Mouse (Mus musculus): ENCODE measurements around the gene Klk6. TPM values are rescaled to one million over a fixed set of nuclear protein-coding genes. Genes with fewer than 3 reads are reported as not detected.

The Klk6 gene
- polyA plus RNA-seq, 1 experiment from 2014 or later = not detected

- H3K4me3 ChIP-seq = no peak overlapping the region
- H3K27ac ChIP-seq = no peak overlapping the region
- WGBS = 93% methylated on average over 4 of the region's 4 CpGs
- no peaks in the 10 kb centered on the region for H3K9me3 ChIP-seq (replicated peaks)
- H3K4me1 ChIP-seq = no peaks in the 10 kb centered on the region
- no peak for DNase-seq (ENCODE audit: low spot score)
- no peaks in the 10 kb centered on the region for H3K27me3 ChIP-seq (ENCODE audit: low read depth, poor library complexity, severe bottlenecking)
- no peaks in the 10 kb centered on the region for H3K36me3 ChIP-seq
Measured at GRCm38 (mm10) chr7:43843801-43844200, 19.5 kb downstream of the Klk6 start.

- H3K4me3 ChIP-seq = no peak overlapping the region
- no peaks in the 10 kb centered on the region for H3K9me3 ChIP-seq (replicated peaks)
- H3K27ac ChIP-seq = no peak overlapping the region
- no peaks in the 10 kb centered on the region for H3K4me1 ChIP-seq
- H3K36me3 ChIP-seq = no peaks in the 10 kb centered on the region
- no peak for DNase-seq (ENCODE audit: low spot score)
- H3K27me3 ChIP-seq (ENCODE audit: low read depth, poor library complexity, severe bottlenecking) = no peaks in the 10 kb centered on the region
- WGBS = 90% methylated on average over 6 of the region's 6 CpGs
Measured at GRCm38 (mm10) chr7:43851616-43852015, 27.3 kb downstream of the Klk6 start.

GRCm38 (mm10) chr7:43854642-43855380, 30.5 kb downstream of the Klk6 start:
- Histone ChIP-seq H3K27ac (no peak overlapping the region), H3K9me3 (replicated peaks) (no peaks in the 10 kb centered on the region), H3K4me1 (no peaks in the 10 kb centered on the region), H3K36me3 (no peaks in the 10 kb centered on the region), H3K27me3 (ENCODE audit: low read depth, poor library complexity, severe bottlenecking) (no peaks in the 10 kb centered on the region), H3K4me3 (no peak overlapping the region)
- no peak for DNase-seq (ENCODE audit: low spot score)
- WGBS = 88% methylated on average over 9 of the region's 9 CpGs

GRCm38 (mm10) chr7:43855709-43856108, 31.4 kb downstream of the Klk6 start:
- no peak for DNase-seq (ENCODE audit: low spot score)
- H3K27ac ChIP-seq = no peak overlapping the region
- H3K36me3 ChIP-seq = no peaks in the 10 kb centered on the region
- no peaks in the 10 kb centered on the region for H3K4me1 ChIP-seq
- no peak overlapping the region for H3K4me3 ChIP-seq
- H3K27me3 ChIP-seq (ENCODE audit: low read depth, poor library complexity, severe bottlenecking) = no peaks in the 10 kb centered on the region
- H3K9me3 ChIP-seq (replicated peaks) = no peaks in the 10 kb centered on the region
- 69% methylated on average over 3 of the region's 3 CpGs for WGBS

- no peaks in the 10 kb centered on the region for H3K27me3 ChIP-seq (ENCODE audit: low read depth, poor library complexity, severe bottlenecking)
- no peak for DNase-seq (ENCODE audit: low spot score)
Measured at GRCm38 (mm10) chr7:43856307-43856706, 32.0 kb downstream of the Klk6 start.

GRCm38 (mm10) chr7:43857501-43857900, 33.2 kb downstream of the Klk6 start:
- H3K4me3 ChIP-seq = no peak overlapping the region
- H3K4me1 ChIP-seq = no peaks in the 10 kb centered on the region
- no peaks in the 10 kb centered on the region for H3K27me3 ChIP-seq (ENCODE audit: low read depth, poor library complexity, severe bottlenecking)
- H3K9me3 ChIP-seq (replicated peaks) = no peaks in the 10 kb centered on the region
- 93% methylated on average over 12 of the region's 12 CpGs for WGBS
- no peak for DNase-seq (ENCODE audit: low spot score)
- H3K36me3 ChIP-seq = no peaks in the 10 kb centered on the region
- H3K27ac ChIP-seq = no peak overlapping the region

More at GRCm38 (mm10) chr7:43856307-43856706, 32.0 kb downstream of the Klk6 start:
- H3K36me3 ChIP-seq = no peaks in the 10 kb centered on the region
- no peaks in the 10 kb centered on the region for H3K4me1 ChIP-seq
- no peak overlapping the region for H3K4me3 ChIP-seq
- WGBS = 87% methylated on average over 7 of the region's 7 CpGs
- H3K9me3 ChIP-seq (replicated peaks) = no peaks in the 10 kb centered on the region
- no peak overlapping the region for H3K27ac ChIP-seq

GRCm38 (mm10) chr7:43860411-43860810, 36.1 kb downstream of the Klk6 start:
- no peak for DNase-seq (ENCODE audit: low spot score)
- WGBS = 87% methylated on average over 8 of the region's 8 CpGs
- Histone ChIP-seq H3K36me3 (no peaks in the 10 kb centered on the region), H3K27ac (no peak overlapping the region), H3K27me3 (ENCODE audit: low read depth, poor library complexity, severe bottlenecking) (no peaks in the 10 kb centered on the region), H3K4me1 (no peaks in the 10 kb centered on the region), H3K4me3 (no peak overlapping the region), H3K9me3 (replicated peaks) (no peaks in the 10 kb centered on the region)

GRCm38 (mm10) chr7:43873237-43873636, 48.9 kb downstream of the Klk6 start:
- 7% methylated on average over 10 of the region's 10 CpGs for WGBS
- H3K9me3 ChIP-seq (replicated peaks) = no peaks in the 10 kb centered on the region
- H3K27ac ChIP-seq = no peak overlapping the region
- H3K36me3 ChIP-seq = no peaks in the 10 kb centered on the region
- peak; percentile 88 for DNase-seq (ENCODE audit: low spot score)
- H3K27me3 ChIP-seq (ENCODE audit: low read depth, poor library complexity, severe bottlenecking) = no peaks in the 10 kb centered on the region
- peaks cover 17% of the 10 kb centered on the region for H3K4me1 ChIP-seq
- no peak overlapping the region for H3K4me3 ChIP-seq

- peaks cover 17% of the 10 kb centered on the region for H3K4me1 ChIP-seq
- no peak overlapping the region for H3K27ac ChIP-seq
- H3K36me3 ChIP-seq = no peaks in the 10 kb centered on the region
- H3K27me3 ChIP-seq (ENCODE audit: low read depth, poor library complexity, severe bottlenecking) = no peaks in the 10 kb centered on the region
- H3K9me3 ChIP-seq (replicated peaks) = no peaks in the 10 kb centered on the region
- no peak for DNase-seq (ENCODE audit: low spot score)
- WGBS = 67% methylated on average over 3 of the region's 3 CpGs
- H3K4me3 ChIP-seq = no peak overlapping the region
Measured at GRCm38 (mm10) chr7:43873674-43874073, 49.4 kb downstream of the Klk6 start.

- H3K27ac ChIP-seq = no peak overlapping the region
- WGBS = 76% methylated on average over 6 of the region's 6 CpGs
- H3K4me3 ChIP-seq = no peak overlapping the region
- no peak for DNase-seq (ENCODE audit: low spot score)
- H3K27me3 ChIP-seq (ENCODE audit: low read depth, poor library complexity, severe bottlenecking) = 0 out of 2 replicates have a peak, but pooled peaks cover 1% of the 10 kb centered on the region
- H3K36me3 ChIP-seq = no peaks in the 10 kb centered on the region
- peaks cover 17% of the 10 kb centered on the region for H3K4me1 ChIP-seq
- no peaks in the 10 kb centered on the region for H3K9me3 ChIP-seq (replicated peaks)
Measured at GRCm38 (mm10) chr7:43874868-43875375, 50.6 kb downstream of the Klk6 start.

- Histone ChIP-seq H3K4me3 (no peak overlapping the region), H3K27ac (no peak overlapping the region), H3K9me3 (replicated peaks) (no peaks in the 10 kb centered on the region), H3K27me3 (ENCODE audit: low read depth, poor library complexity, severe bottlenecking) (peaks cover 15% of the 10 kb centered on the region; the same call in 1 of the 2 replicates), H3K36me3 (no peaks in the 10 kb centered on the region), H3K4me1 (peaks cover 24% of the 10 kb centered on the region)
- DNase-seq (ENCODE audit: low spot score) = no peak
- WGBS = 77% methylated on average over 4 of the region's 4 CpGs
Measured at GRCm38 (mm10) chr7:43876444-43876843, 52.1 kb downstream of the Klk6 start.

GRCm38 (mm10) chr7:43878281-43878680, 54.0 kb downstream of the Klk6 start:
- no peak for DNase-seq (ENCODE audit: low spot score)
- no peak overlapping the region for H3K27ac ChIP-seq
- H3K4me1 ChIP-seq = peaks cover 35% of the 10 kb centered on the region
- peaks cover 21% of the 10 kb centered on the region; the same call in 1 of the 2 replicates for H3K27me3 ChIP-seq (ENCODE audit: low read depth, poor library complexity, severe bottlenecking)
- WGBS = 59% methylated on average over 1 of the region's 1 CpGs
- H3K36me3 ChIP-seq = no peaks in the 10 kb centered on the region
- no peaks in the 10 kb centered on the region for H3K9me3 ChIP-seq (replicated peaks)
- no peak overlapping the region for H3K4me3 ChIP-seq

GRCm38 (mm10) chr7:43880912-43881311, 56.6 kb downstream of the Klk6 start, which contains the start of gene Klk4:
Gene Klk4 (plus strand): TSS chr7:43881160.
- peaks cover 24% of the 10 kb centered on the region for H3K4me1 ChIP-seq
- H3K9me3 ChIP-seq (replicated peaks) = no peaks in the 10 kb centered on the region
- no peak within 1 kb of the TSS for H3K27ac ChIP-seq
- peaks cover 21% of the 10 kb centered on the region; the same call in 1 of the 2 replicates for H3K27me3 ChIP-seq (ENCODE audit: low read depth, poor library complexity, severe bottlenecking)
- H3K36me3 ChIP-seq = no peaks in the 10 kb centered on the region
- WGBS = 24% methylated on average over 3 of the region's 3 CpGs
- no peak within 1 kb of the TSS for H3K4me3 ChIP-seq
- DNase-seq (ENCODE audit: low spot score) = no peak

Data from limb, embryonic 10.5 days (tissue).